Mouse (Mus musculus): ENCODE results near the gene Ltb.
"Not testable (repeated sequence)": the region's sequence is repeated elsewhere in the genome, so short reads cannot be mapped to it uniquely, and the experiment has no call there.

Ltb gene

DNA sequence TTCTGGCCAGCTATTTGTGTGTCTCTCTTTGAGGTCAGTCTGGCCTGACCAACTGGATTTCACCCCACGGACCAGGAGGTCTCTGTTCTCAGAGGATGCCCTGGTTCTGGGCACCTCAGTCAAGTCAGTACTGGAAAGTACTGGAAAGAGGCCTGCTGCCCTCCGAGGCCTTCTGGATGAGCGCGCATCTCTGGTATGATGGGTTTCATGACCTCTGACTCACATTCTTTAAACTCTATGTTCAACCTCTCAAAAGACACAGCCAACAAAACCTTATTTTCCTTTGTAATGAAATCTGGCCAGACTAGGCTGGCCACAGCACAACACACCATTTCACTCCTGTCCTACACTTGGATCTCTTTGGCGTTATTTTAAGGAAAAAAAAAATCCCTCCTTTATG is 31.2 kb downstream of the Ltb start:
- DNase-seq (ENCODE audit: low spot score in 2 of 2): no peak

DNA sequence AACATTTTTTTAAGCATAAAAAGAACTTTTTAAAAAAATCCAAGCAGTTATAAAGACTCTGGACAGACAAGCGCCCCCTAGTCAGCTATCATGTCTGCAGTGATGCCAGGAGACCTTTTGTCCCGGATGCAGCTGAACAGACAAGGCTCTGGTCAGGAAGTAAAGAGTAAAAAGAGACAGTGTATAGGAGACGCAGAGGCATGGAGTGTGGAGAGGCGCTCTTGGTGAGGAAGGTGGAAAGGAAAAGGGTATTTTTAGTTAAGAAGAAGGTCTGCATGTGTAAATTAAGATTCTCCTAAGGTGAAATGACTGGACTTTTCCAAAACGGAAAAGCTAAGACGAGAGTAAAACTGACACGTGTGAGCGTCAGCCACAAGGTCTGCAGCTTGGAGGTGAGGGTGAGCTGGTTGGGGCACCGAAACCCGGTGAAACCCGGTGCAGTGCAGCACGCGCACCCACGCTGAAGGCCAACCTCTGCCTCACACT is 32.4 kb downstream of the Ltb start:
- no peak for DNase-seq (ENCODE audit: low spot score in 2 of 2)

- DNase-seq (ENCODE audit: low spot score in 2 of 2): no peak
These were observed 36.8 kb downstream of the Ltb start for GRCm38 (mm10) chr17:35231022-35231421.

DNA sequence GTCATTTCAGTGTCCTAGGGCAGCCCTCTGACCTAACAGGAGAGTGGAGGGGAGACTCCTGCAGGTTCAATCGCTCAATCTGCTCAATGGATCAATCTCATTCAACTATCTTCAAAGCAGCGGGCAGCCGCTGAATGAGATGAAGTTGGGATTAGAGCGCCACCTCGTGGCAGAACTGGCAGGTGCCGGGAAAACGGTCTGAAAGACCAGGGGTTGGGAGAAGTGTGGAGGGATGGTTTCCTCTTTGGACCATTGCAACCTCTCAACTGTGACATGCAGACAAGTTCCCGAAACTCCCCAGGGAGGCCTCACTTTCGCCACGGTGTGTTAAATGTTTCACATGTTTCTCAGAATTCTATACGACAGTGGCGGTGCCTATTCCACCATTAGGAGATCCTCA is 37.8 kb downstream of the Ltb start:
- peak; percentile 91 to 93 for DNase-seq (ENCODE audit: low spot score in 2 of 2)

- no peak for DNase-seq (ENCODE audit: low spot score in 2 of 2)
These were observed 38.4 kb downstream of the Ltb start for GRCm38 (mm10) chr17:35232659-35233058.

- DNase-seq (ENCODE audit: low spot score in 2 of 2): no peak
These were observed 39.1 kb downstream of the Ltb start, which contains the start of gene Atp6v1g2 for GRCm38 (mm10) chr17:35233114-35233980. TSS of gene Atp6v1g2 (plus strand) at chr17:35233660.

- not testable (repeated sequence) for DNase-seq (ENCODE audit: low spot score in 2 of 2)
These were observed 39.9 kb downstream of the Ltb start for GRCm38 (mm10) chr17:35234090-35234489.

GRCm38 (mm10) chr17:35234903-35235302 is 40.7 kb downstream of the Ltb start:
- no peak for DNase-seq (ENCODE audit: low spot score in 2 of 2)

DNA sequence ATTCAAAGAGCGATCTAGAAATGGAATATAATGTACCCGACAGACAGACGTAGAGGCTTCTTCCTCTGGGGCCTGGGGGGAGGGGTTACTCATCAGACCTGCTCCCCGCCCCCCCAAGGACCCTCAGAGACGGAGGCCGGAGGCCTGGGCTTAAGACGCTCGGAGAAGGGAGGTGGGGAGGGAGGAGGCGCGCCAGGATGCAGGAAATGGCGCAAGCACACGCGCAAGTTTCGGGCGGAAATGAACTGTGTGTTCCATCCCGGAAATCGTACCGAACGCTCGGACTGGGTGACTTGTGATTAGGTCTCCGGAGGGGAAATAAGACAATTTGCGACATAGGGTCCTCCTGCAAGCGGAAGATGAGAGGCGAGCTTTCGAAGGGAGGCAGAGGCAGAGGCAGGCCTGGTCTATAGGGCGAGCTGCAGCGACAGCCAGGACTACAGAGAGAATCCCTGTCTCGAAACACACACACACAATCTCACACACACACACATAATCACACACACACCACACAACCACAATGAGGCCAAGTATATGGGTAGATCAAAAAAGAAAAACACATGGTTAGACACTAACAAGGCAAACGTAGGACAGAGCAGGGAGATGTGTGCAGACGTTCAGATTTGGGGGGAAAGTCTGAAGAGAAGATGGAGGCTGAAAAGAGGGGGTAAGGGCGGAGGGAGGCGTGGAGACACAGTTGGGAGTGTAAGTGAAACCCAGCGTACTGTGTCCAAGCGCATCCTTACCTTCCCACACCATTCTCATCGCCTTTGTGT is 41.6 kb downstream of the Ltb start, which contains the start of gene Nfkbil1:
TSS of gene Nfkbil1 (minus strand) at position 179 of the 776 bp plus-strand sequence.
- DNase-seq (ENCODE audit: low spot score in 2 of 2): peak; percentile 93 to 94

GRCm38 (mm10) chr17:35236390-35236746 is 42.1 kb downstream of the Ltb start:
- peak; percentile 99 to 100 for DNase-seq (ENCODE audit: low spot score in 2 of 2)

DNA sequence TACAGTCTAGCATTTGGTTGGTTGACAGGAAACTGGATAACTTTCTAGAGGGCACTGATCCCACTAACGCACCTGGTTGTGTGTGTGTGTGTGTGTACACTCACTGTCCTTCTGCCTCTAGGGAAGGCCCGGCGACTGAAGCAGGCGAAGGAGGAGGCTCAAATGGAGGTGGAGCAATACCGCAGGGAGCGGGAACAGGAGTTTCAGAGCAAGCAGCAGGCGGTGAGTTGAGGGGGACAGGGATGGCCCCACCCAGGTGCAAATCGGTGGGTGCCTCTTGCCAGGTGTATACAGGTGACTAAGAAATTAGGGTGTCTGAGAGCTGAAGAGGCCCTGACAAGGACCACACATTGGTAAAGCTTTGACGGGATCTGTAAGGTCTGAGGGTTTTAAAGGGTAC is 42.8 kb downstream of the Ltb start:
- DNase-seq (ENCODE audit: low spot score in 2 of 2): no peak

- DNase-seq (ENCODE audit: low spot score in 2 of 2): no peak
These were observed 43.3 kb downstream of the Ltb start for GRCm38 (mm10) chr17:35237504-35237903.

DNA sequence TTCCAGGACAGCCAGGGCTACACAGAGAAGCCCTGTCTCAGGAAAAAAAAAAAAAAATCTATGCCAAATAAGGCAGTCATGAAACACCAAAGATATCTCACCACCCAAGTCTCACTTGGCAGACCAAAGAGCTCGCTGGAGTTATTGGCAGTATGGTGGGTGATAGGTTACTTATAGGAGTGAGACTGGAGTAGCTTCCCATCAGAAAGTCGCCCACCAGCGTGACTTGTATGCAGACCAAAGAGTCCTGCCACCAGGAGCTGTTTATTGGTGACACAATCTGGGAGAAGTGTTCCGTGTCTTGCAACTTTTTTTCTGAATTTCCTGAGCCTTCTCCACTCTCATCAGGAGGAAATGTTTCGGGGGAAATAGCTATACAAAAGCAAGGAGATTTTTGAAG is 45.5 kb downstream of the Ltb start:
- no peak for DNase-seq (ENCODE audit: low spot score in 2 of 2)

- no peak for DNase-seq (ENCODE audit: low spot score in 2 of 2)
These were observed 46.4 kb downstream of the Ltb start for GRCm38 (mm10) chr17:35240384-35241304.

DNA sequence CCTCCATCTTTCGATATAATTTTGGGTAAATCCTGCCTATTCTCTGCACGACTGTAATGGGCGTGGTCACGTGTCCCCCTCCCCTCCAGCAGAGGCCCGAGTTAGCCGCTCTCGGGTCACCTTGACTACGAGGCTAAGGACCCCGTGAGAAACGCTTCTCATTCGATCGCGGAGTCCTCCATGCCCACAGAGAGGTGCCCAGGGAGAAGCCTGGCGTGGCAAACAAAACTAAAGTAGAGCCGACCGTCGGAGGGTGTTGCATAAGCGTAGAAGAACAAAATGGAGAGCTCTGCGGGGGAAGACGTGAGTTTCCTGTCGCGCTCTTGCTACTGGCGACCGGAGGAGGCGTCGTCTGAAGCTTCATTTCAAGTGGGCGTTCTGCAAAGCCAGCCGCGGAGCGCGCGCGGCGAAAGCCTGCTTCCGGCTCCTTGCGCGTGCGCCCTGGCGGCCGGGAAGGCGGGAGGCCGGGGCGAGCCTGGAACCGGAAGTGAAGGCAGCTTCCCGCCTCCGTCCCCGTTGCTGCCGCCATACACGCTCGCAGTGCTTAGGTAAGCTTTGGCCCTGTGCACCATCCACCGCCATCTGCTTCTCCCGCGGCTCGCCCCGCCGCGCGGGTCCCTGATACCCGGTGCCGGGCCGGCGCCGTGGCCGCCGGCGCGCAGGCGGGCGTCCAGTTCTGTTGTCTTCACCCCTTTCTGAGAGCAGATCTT is 47.2 kb downstream of the Ltb start, which contains the start of gene Ddx39b:
TSS of gene Ddx39b (plus strand) at position 442 of the 710 bp plus-strand sequence.
- DNase-seq (ENCODE audit: low spot score in 2 of 2): peak; percentile 95 to 96

- peak; percentile 53 to 69 for DNase-seq (ENCODE audit: low spot score in 2 of 2)
These were observed 48.0 kb downstream of the Ltb start for GRCm38 (mm10) chr17:35242015-35242941.

DNA sequence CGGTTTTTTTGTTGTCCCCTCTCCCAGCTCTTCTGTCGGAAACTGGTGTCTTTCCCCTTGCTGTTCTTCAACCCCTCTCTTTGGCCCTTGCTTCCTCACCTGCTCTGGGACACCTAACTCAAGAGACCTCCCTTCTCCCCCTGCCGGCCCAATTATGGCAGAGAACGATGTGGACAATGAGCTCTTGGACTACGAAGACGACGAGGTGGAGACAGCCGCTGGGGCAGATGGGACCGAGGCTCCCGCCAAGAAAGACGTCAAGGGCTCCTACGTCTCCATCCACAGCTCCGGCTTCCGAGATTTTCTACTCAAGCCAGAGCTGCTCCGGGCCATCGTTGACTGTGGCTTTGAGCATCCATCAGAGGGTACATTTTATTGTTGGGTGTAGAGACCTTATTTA is 48.8 kb downstream of the Ltb start:
- DNase-seq (ENCODE audit: low spot score in 2 of 2): peak in 1 of 2 experiments; percentile 59

GRCm38 (mm10) chr17:35244999-35245398 is 50.8 kb downstream of the Ltb start:
- DNase-seq (ENCODE audit: low spot score in 2 of 2): no peak

Data from right cerebral cortex, adult 2 months (tissue).